Mouse (Mus musculus): ENCODE measurements at regions not wholly inside any gene's neighbourhood (a gene's known extent, or its start where the extent isn't known, plus 50 kb on each side); places are given as distances from the start of the nearest gene placed in this dataset.

- Histone ChIP-seq H3K4me2 (replicated peaks) (no peak overlapping the region), H3K27ac (no peak overlapping the region), H3K9me3 (no peaks in the 10 kb centered on the region), H3K36me3 (no peaks in the 10 kb centered on the region), H3K4me3 (replicated peaks) (no peak overlapping the region), H3K4me1 (replicated peaks) (no peaks in the 10 kb centered on the region), H3K27me3 (replicated peaks) (no peaks in the 10 kb centered on the region), H3K9ac (no peak overlapping the region)
- no peak for ATAC-seq
- whole genome bisulfite sequencing = 82% methylated on average over 8 of the region's 8 CpGs
These were observed 144.5 kb upstream of the Ppargc1a start for GRCm38 (mm10) chr5:51711860-51712560.

- WGBS = 65% methylated on average over 4 of the region's 4 CpGs
- H3K9ac ChIP-seq = no peak overlapping the region
- H3K27ac ChIP-seq = no peak overlapping the region
- H3K27me3 ChIP-seq (replicated peaks) = no peaks in the 10 kb centered on the region
- no peaks in the 10 kb centered on the region for H3K4me1 ChIP-seq (replicated peaks)
- no peak overlapping the region for H3K4me3 ChIP-seq (replicated peaks)
- no peak for ATAC-seq
- no peaks in the 10 kb centered on the region for H3K36me3 ChIP-seq
- no peaks in the 10 kb centered on the region for H3K9me3 ChIP-seq
- no peak overlapping the region for H3K4me2 ChIP-seq (replicated peaks)
These were observed 143.1 kb upstream of the Ppargc1a start for GRCm38 (mm10) chr5:51710664-51711063.

GRCm38 (mm10) chr5:51709447-51709991 lies 142.0 kb upstream of the Ppargc1a start:
- Histone ChIP-seq H3K36me3 (no peaks in the 10 kb centered on the region), H3K4me1 (replicated peaks) (no peaks in the 10 kb centered on the region), H3K4me3 (replicated peaks) (no peak overlapping the region), H3K9ac (no peak overlapping the region), H3K27ac (no peak overlapping the region), H3K4me2 (replicated peaks) (no peak overlapping the region), H3K9me3 (no peaks in the 10 kb centered on the region), H3K27me3 (replicated peaks) (no peaks in the 10 kb centered on the region)
- no peak for ATAC-seq
- WGBS = 62% methylated on average over 6 of the region's 6 CpGs

- Histone ChIP-seq H3K4me1 (replicated peaks) (no peaks in the 10 kb centered on the region), H3K27ac (no peak overlapping the region), H3K9ac (no peak overlapping the region), H3K27me3 (replicated peaks) (no peaks in the 10 kb centered on the region), H3K4me3 (replicated peaks) (no peak overlapping the region), H3K36me3 (no peaks in the 10 kb centered on the region), H3K4me2 (replicated peaks) (no peak overlapping the region), H3K9me3 (no peaks in the 10 kb centered on the region)
- WGBS = 94% methylated on average over 4 of the region's 4 CpGs
- ATAC-seq = no peak
These were observed 112.4 kb upstream of the Ppargc1a start for GRCm38 (mm10) chr5:51679884-51680283.

- Histone ChIP-seq H3K27ac (no peak overlapping the region), H3K9me3 (no peaks in the 10 kb centered on the region)
- WGBS = 92% methylated on average over 5 of the region's 5 CpGs
These were observed 103.7 kb upstream of the Ppargc1a start for GRCm38 (mm10) chr5:51671190-51671589.

GRCm38 (mm10) chr5:51665241-51665640 lies 97.7 kb upstream of the Ppargc1a start:
- Histone ChIP-seq H3K4me3 (replicated peaks) (no peak overlapping the region), H3K9me3 (no peaks in the 10 kb centered on the region), H3K4me2 (replicated peaks) (no peak overlapping the region), H3K27ac (no peak overlapping the region), H3K9ac (no peak overlapping the region), H3K36me3 (no peaks in the 10 kb centered on the region), H3K27me3 (replicated peaks) (no peaks in the 10 kb centered on the region), H3K4me1 (replicated peaks) (no peaks in the 10 kb centered on the region)
- WGBS = 82% methylated on average over 6 of the region's 6 CpGs
- no peak for ATAC-seq

More at GRCm38 (mm10) chr5:51671190-51671589, 103.7 kb upstream of the Ppargc1a start:
- no peaks in the 10 kb centered on the region for H3K27me3 ChIP-seq (replicated peaks)
- H3K36me3 ChIP-seq = no peaks in the 10 kb centered on the region
- no peak for ATAC-seq
- H3K4me1 ChIP-seq (replicated peaks) = no peaks in the 10 kb centered on the region
- H3K4me2 ChIP-seq (replicated peaks) = no peak overlapping the region
- no peak overlapping the region for H3K9ac ChIP-seq
- H3K4me3 ChIP-seq (replicated peaks) = no peak overlapping the region

GRCm38 (mm10) chr5:51658232-51658896 lies 90.8 kb upstream of the Ppargc1a start:
- Histone ChIP-seq H3K27ac (no peak overlapping the region), H3K4me2 (replicated peaks) (no peak overlapping the region), H3K4me1 (replicated peaks) (no peaks in the 10 kb centered on the region), H3K4me3 (replicated peaks) (no peak overlapping the region), H3K9me3 (no peaks in the 10 kb centered on the region), H3K27me3 (replicated peaks) (no peaks in the 10 kb centered on the region), H3K36me3 (no peaks in the 10 kb centered on the region), H3K9ac (no peak overlapping the region)
- ATAC-seq = no peak
- WGBS = 61% methylated on average over 6 of the region's 6 CpGs

- Histone ChIP-seq H3K27me3 (replicated peaks) (no peaks in the 10 kb centered on the region), H3K27ac (no peak overlapping the region), H3K4me1 (replicated peaks) (no peaks in the 10 kb centered on the region), H3K9ac (no peak overlapping the region), H3K9me3 (no peaks in the 10 kb centered on the region), H3K36me3 (no peaks in the 10 kb centered on the region), H3K4me2 (replicated peaks) (no peak overlapping the region), H3K4me3 (replicated peaks) (no peak overlapping the region)
- WGBS = 85% methylated on average over 2 of the region's 2 CpGs
- ATAC-seq = no peak
These were observed 86.0 kb upstream of the Ppargc1a start for GRCm38 (mm10) chr5:51653507-51653906.

- Histone ChIP-seq H3K4me2 (replicated peaks) (no peak overlapping the region), H3K4me1 (replicated peaks) (no peaks in the 10 kb centered on the region), H3K36me3 (no peaks in the 10 kb centered on the region), H3K4me3 (replicated peaks) (no peak overlapping the region), H3K9ac (no peak overlapping the region), H3K27ac (no peak overlapping the region), H3K27me3 (replicated peaks) (no peaks in the 10 kb centered on the region), H3K9me3 (no peaks in the 10 kb centered on the region)
- 63% methylated on average over 5 of the region's 5 CpGs for WGBS
- ATAC-seq = no peak
These were observed 56.9 kb upstream of the Ppargc1a start for GRCm38 (mm10) chr5:51624400-51624799.
